Mouse (Mus musculus): ENCODE measurements around the gene Ctnnb1. TPM values are rescaled to one million over a fixed set of nuclear protein-coding genes. Genes with fewer than 3 reads are reported as not detected.
A peak's percentile ranks its signal among the peaks of the same experiment; 100 is the strongest.
"Not testable (repeated sequence)": the region's sequence is repeated elsewhere in the genome, so short reads cannot be mapped to it uniquely, and the experiment has no call there.

The Ctnnb1 gene
- polyA plus RNA-seq, 1 experiment from 2014 or later: 284 TPM

DNA sequence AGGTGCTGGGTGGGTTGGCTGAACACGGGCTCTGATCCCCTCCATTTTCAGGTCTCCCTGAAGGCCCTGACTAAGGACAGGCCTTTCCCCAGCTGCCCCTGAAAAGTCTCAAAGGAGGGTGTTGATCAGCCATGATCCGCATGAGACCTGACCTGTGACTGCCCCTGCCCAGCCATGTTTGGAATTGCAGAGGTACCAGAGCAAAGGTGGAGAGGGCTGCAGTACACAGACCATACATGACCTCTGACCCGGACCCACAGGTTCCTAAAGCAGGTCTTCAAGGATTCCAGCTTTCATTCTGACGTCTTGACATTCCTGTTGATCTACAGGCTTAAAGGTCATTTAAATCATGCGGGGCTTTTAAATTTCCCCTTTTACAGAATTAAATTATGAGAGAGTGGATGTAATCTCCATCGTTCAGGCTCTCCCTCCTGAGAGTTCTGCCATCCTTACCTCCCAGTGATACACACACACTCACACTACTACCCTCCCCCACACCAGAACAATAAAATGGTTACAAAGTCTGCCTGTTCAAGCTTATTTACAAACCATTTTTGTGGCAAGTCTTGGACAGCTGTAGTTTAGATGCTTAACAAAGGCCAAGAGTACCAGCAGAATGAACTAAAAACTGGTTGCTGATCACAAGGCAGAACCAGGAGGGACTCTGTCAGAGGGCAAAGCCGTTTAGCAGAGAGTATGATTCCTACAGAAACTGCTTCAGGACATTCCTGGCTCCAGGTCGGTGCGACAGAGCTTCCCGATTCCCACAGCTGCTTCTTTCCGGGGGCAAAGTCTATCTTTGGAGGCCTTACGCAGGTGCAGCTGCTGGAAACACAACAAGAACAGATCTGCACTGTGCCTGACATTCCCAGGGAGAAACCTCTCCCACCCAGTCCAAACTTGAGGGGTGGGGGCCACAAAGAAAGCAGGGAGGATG lies 28.4 kb upstream of the Ctnnb1 start:
- WGBS: 66% methylated on average over 12 of the region's 12 CpGs
- H3K27me3 ChIP-seq: no peaks in the 10 kb centered on the region
- H3K9ac ChIP-seq: no peak overlapping the region
- no peak overlapping the region for H3K4me2 ChIP-seq
- no peaks in the 10 kb centered on the region for H3K36me3 ChIP-seq
- no peak overlapping the region for H3K27ac ChIP-seq
- H3K4me1 ChIP-seq (replicated peaks): peaks cover 6% of the 10 kb centered on the region; the same call in 1 of the 2 replicates
- H3K9me3 ChIP-seq (replicated peaks): no peaks in the 10 kb centered on the region
- ATAC-seq (replicated peaks; ENCODE audit: insufficient number of reproducible peaks, insufficient read depth, low FRiP score, low read depth): no peak
- H3K4me3 ChIP-seq: no peak overlapping the region

DNA sequence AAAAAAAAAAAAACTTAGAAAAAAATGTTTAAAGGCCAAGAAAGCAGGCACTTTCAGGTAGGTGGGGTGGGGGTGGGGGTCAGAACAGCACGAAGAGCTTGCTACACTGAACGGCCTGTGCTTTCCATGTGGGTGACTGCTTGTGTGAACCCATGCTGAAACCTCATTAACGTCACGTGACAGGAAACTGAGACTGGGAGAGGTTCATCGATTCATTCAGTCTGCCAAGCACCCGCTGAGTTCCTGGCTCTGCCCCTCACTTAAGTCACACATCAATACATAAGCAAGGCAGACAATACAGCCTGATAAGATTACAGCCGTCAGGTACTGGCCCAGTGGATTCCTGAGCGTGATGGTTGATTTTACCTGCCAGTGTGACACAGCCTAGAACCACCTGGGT lies 26.5 kb upstream of the Ctnnb1 start:
- WGBS: 68% methylated on average over 8 of the region's 8 CpGs

DNA sequence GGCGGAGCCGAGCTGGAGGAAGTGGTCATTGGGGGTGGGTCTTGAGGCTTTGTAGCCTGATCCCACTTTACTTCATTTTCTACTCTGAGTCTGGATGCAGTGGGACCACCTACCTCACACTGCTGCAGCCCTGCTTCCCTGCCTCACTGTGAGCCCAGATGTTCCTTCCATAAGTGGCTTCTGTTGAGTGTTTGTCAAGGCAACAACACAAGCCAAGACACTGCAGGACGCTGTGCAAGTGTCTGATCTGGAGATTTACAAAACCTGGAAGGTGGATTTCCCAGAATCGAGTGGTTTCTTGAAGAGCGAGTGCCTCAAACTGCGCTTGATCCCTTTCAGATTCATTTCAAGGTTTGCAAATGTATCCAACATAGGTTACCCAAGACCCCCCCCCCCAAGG lies 20.6 kb upstream of the Ctnnb1 start:
- Histone ChIP-seq H3K9ac (no peak overlapping the region), H3K4me2 (no peak overlapping the region), H3K4me3 (no peak overlapping the region), H3K4me1 (replicated peaks) (no peaks in the 10 kb centered on the region; the same call in 1 of the 2 replicates), H3K27me3 (no peaks in the 10 kb centered on the region), H3K36me3 (no peaks in the 10 kb centered on the region), H3K9me3 (replicated peaks) (no peaks in the 10 kb centered on the region), H3K27ac (no peak overlapping the region)
- no peak for ATAC-seq (replicated peaks; ENCODE audit: insufficient number of reproducible peaks, insufficient read depth, low FRiP score, low read depth)
- 82% methylated on average over 6 of the region's 6 CpGs for WGBS

More for the DNA sequence above, 26.5 kb upstream of the Ctnnb1 start:
- H3K36me3 ChIP-seq: no peaks in the 10 kb centered on the region
- no peak overlapping the region for H3K4me3 ChIP-seq
- no peaks in the 10 kb centered on the region for H3K27me3 ChIP-seq
- ATAC-seq (replicated peaks; ENCODE audit: insufficient number of reproducible peaks, insufficient read depth, low FRiP score, low read depth): no peak
- no peak overlapping the region for H3K27ac ChIP-seq
- H3K9me3 ChIP-seq (replicated peaks): no peaks in the 10 kb centered on the region
- peaks cover 6% of the 10 kb centered on the region; the same call in 1 of the 2 replicates for H3K4me1 ChIP-seq (replicated peaks)
- no peak overlapping the region for H3K9ac ChIP-seq
- no peak overlapping the region for H3K4me2 ChIP-seq

DNA sequence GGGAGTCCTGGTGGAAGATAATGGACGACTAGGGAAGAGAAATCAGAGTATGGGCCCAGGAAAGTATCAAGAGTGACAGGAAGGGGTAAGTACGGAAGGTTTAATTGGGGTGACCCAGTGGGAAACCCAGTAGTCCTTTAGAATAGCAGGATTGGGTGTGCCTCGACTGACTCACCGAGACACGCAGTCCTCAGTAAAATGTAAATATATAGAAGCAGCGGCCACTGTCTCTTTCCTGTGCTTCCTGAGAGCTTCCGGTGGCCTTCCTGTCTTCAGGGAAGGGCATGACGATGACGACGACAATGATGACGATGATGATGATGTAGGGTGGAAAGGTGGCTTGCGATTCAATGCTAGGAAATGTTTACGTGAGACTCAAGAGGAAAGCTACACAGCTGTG lies 15.9 kb upstream of the Ctnnb1 start:
- Histone ChIP-seq H3K36me3 (no peaks in the 10 kb centered on the region), H3K4me3 (no peak overlapping the region), H3K9ac (no peak overlapping the region), H3K27ac (no peak overlapping the region), H3K27me3 (no peaks in the 10 kb centered on the region), H3K4me1 (replicated peaks) (peaks cover 3% of the 10 kb centered on the region), H3K4me2 (no peak overlapping the region), H3K9me3 (replicated peaks) (no peaks in the 10 kb centered on the region)
- no peak for ATAC-seq (replicated peaks; ENCODE audit: insufficient number of reproducible peaks, insufficient read depth, low FRiP score, low read depth)
- WGBS: 59% methylated on average over 13 of the region's 13 CpGs

DNA sequence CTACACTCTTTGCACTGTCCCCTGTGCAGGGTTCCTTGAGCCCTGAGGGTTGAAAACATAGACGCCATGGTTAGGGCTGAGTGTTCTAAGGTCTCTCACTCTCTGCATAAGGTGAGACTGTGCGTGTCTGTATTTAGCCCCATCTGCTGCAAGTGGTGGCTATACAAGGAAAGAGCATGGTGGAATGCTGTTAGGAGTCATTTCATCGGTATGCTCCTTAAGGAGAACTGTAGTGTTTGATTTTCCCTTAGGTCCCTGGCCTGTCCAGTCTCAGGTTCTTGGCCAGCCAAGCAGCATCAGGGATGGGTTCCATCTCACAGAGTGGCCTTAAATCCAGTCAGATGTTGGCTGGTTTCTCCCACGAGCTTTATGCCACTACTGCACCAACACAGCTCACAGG lies 14.6 kb upstream of the Ctnnb1 start:
- Histone ChIP-seq H3K9ac (no peak overlapping the region), H3K4me3 (no peak overlapping the region), H3K27me3 (no peaks in the 10 kb centered on the region), H3K4me2 (no peak overlapping the region), H3K27ac (peak overlapping the region; percentile 58), H3K4me1 (replicated peaks) (peaks cover 11% of the 10 kb centered on the region), H3K9me3 (replicated peaks) (no peaks in the 10 kb centered on the region), H3K36me3 (no peaks in the 10 kb centered on the region)
- WGBS: 67% methylated on average over 4 of the region's 4 CpGs
- ATAC-seq (replicated peaks; ENCODE audit: insufficient number of reproducible peaks, insufficient read depth, low FRiP score, low read depth): no peak

DNA sequence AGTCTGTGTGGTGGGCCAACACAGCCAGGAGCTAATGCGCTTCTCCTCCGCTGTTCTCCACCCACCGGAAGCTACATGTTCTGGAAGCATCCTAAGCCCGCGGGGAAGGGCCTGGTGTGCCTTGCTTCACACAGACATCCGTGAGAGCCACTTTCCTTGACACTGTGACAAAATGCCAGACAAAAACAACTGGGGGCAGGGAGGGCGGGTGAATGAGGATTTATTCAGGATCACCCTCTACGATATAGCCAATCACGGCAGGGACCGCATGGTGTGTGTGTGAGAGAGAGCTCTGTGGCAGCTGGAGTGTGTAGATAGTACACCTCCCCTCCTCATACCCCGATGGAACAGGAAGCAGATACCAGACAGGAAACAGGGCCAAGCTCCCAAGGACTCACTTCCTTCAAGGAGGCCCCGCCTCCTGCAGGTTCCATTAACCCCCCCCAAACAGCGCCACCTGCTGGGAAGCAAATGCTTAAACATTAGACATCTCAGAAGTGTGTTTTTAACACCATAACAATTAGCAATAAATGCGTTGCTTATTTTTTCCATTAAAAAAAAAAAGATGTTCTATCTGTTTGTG lies 14.0 kb upstream of the Ctnnb1 start:
- Histone ChIP-seq H3K4me2 (0 out of 2 replicates have a peak overlapping the region, but pooled peaks have one; percentile 3), H3K4me3 (no peak overlapping the region), H3K9ac (no peak overlapping the region), H3K4me1 (replicated peaks) (peaks cover 11% of the 10 kb centered on the region), H3K27ac (peak overlapping the region; percentile 58), H3K27me3 (no peaks in the 10 kb centered on the region), H3K36me3 (no peaks in the 10 kb centered on the region), H3K9me3 (replicated peaks) (no peaks in the 10 kb centered on the region)
- peak; percentile 66 for ATAC-seq (replicated peaks; ENCODE audit: insufficient number of reproducible peaks, insufficient read depth, low FRiP score, low read depth)
- 74% methylated on average over 14 of the region's 14 CpGs for WGBS

DNA sequence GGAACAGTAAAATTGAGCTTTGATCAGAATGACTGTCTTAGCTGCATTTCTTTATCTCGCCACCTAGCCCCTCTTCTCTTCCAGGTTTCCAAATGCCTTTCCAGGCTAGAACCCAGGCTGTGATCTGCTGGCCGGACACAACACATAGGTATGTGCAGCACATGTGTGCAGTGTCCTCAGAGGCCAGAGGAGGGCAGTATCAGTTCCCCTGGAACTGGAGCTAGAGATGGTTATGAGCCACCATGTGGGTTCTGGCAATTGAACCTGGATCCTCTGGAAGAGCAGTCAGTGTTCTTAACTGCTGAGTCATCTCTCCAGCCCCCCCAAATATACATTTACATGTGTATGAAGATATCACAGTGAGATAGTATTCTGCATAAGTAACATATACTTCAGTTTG lies 11.4 kb upstream of the Ctnnb1 start:
- H3K9ac ChIP-seq; H3K27me3 ChIP-seq; H3K9me3 ChIP-seq (replicated peaks); H3K4me3 ChIP-seq; H3K4me2 ChIP-seq; H3K27ac ChIP-seq; ATAC-seq (replicated peaks; ENCODE audit: insufficient number of reproducible peaks, insufficient read depth, low FRiP score, low read depth); H3K36me3 ChIP-seq: not testable (repeated sequence)
- peaks cover 11% of the 10 kb centered on the region for H3K4me1 ChIP-seq (replicated peaks)
- 95% methylated on average over 2 of the region's 2 CpGs for WGBS

DNA sequence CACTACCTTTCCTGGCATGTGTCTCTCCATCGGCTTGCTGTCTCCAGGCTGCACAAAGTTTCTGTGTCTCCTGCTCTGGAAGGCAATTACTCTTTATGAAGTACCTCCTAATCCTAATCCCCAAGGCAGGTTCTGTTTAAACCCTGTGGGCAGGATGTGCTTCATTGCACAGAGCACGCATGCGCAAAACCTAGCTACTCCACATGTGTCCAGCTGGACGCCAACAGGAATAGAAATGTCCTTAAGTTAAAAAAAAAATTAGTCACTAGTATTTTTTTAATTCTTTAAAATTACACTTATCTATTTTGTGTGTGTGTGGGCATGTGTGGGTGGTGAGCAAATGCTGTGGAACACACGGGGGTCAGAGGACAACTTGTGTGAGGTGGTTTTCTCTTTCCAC lies 10.8 kb upstream of the Ctnnb1 start:
- Histone ChIP-seq H3K4me1 (replicated peaks) (peaks cover 11% of the 10 kb centered on the region), H3K27ac (no peak overlapping the region), H3K4me3 (no peak overlapping the region), H3K27me3 (no peaks in the 10 kb centered on the region), H3K9ac (no peak overlapping the region), H3K4me2 (no peak overlapping the region), H3K36me3 (no peaks in the 10 kb centered on the region), H3K9me3 (replicated peaks) (no peaks in the 10 kb centered on the region)
- ATAC-seq (replicated peaks; ENCODE audit: insufficient number of reproducible peaks, insufficient read depth, low FRiP score, low read depth): no peak
- 81% methylated on average over 5 of the region's 5 CpGs for WGBS

DNA sequence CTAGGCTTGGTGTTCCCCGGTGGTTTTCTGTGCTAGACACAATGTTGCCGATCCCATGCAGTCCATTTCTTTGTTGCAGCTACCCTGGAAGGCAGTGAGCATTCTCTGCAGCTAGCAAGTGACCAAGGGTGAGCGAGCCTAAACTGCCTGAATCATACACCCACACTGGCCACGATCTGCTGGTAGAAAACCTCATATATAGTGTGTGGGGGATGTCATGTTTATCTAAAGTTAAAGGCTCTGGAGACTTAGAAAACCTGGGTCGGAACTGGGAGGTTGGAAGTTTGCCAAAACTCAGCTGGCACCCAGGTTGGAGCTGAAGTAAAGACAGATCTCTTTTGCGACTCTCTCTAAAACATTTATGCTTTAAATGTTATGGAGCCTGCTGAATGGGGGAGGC lies 10.4 kb upstream of the Ctnnb1 start:
- Histone ChIP-seq H3K36me3 (no peaks in the 10 kb centered on the region), H3K27me3 (no peaks in the 10 kb centered on the region), H3K4me2 (no peak overlapping the region), H3K4me1 (replicated peaks) (peaks cover 11% of the 10 kb centered on the region), H3K4me3 (no peak overlapping the region), H3K9me3 (replicated peaks) (no peaks in the 10 kb centered on the region), H3K27ac (no peak overlapping the region), H3K9ac (no peak overlapping the region)
- no peak for ATAC-seq (replicated peaks; ENCODE audit: insufficient number of reproducible peaks, insufficient read depth, low FRiP score, low read depth)
- WGBS: 29% methylated on average over 6 of the region's 6 CpGs

DNA sequence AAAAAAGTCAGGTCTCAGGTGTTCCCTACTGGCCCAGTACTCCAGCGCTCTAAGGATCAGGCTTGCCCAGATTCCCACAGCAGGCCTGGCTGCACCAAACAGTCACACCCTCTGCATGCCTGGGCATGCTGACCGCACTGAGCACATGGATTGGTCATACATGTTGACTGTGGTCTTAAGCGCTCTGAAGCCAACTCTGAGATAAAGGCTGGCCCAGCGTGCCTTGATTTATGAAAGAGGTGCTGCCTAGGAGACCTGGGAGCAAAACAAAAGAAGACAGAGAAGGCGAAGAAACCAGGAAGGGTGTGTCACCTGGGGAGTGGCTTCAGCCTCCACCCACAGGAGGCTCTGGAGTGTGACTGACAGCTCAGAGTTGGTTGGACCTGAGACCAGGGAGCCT lies 9.9 kb upstream of the Ctnnb1 start:
- H3K27me3 ChIP-seq: no peaks in the 10 kb centered on the region
- peaks cover 11% of the 10 kb centered on the region for H3K4me1 ChIP-seq (replicated peaks)
- H3K36me3 ChIP-seq: no peaks in the 10 kb centered on the region
- no peak overlapping the region for H3K4me2 ChIP-seq
- ATAC-seq (replicated peaks; ENCODE audit: insufficient number of reproducible peaks, insufficient read depth, low FRiP score, low read depth): no peak
- H3K27ac ChIP-seq: no peak overlapping the region
- H3K9me3 ChIP-seq (replicated peaks): no peaks in the 10 kb centered on the region
- 57% methylated on average over 5 of the region's 5 CpGs for WGBS
- no peak overlapping the region for H3K9ac ChIP-seq
- H3K4me3 ChIP-seq: no peak overlapping the region

DNA sequence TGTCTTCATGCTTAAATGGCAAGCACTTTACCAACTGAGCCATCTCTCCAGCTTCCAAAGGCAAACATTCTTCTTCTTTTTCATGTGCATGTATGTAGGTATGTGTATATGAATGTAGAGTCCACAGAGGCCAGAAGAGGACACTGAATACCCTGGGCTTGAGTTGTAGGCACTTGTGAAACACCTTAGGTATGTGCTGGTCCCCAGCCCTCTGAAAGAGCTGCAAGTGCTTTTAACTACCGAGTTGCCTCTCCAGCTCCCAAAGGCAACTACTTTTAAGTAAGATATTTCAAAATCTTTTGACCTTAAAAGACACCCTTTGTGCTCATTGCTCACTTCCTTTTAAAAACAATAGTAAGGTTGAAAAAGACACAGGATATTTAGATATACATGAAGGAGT lies 2.9 kb upstream of the Ctnnb1 start:
- Histone ChIP-seq H3K4me1 (replicated peaks) (no peaks in the 10 kb centered on the region; the same call in 1 of the 2 replicates), H3K27ac (no peak overlapping the region), H3K9me3 (replicated peaks) (no peaks in the 10 kb centered on the region), H3K36me3 (no peaks in the 10 kb centered on the region), H3K4me2 (no peak overlapping the region), H3K27me3 (no peaks in the 10 kb centered on the region), H3K4me3 (no peak overlapping the region), H3K9ac (no peak overlapping the region)
- WGBS: 37% methylated on average over 1 of the region's 1 CpGs
- no peak for ATAC-seq (replicated peaks; ENCODE audit: insufficient number of reproducible peaks, insufficient read depth, low FRiP score, low read depth)
